Mouse (Mus musculus): ENCODE results near the gene Sbds. TPM values are rescaled to one million over a fixed set of nuclear protein-coding genes. Genes with fewer than 3 reads are reported as not detected.

Sbds gene
- polyA plus RNA-seq (2012; ENCODE audit: insufficient read depth, insufficient read length, low replicate concordance, missing spikeins) = not detected in 2 replicates

DNA sequence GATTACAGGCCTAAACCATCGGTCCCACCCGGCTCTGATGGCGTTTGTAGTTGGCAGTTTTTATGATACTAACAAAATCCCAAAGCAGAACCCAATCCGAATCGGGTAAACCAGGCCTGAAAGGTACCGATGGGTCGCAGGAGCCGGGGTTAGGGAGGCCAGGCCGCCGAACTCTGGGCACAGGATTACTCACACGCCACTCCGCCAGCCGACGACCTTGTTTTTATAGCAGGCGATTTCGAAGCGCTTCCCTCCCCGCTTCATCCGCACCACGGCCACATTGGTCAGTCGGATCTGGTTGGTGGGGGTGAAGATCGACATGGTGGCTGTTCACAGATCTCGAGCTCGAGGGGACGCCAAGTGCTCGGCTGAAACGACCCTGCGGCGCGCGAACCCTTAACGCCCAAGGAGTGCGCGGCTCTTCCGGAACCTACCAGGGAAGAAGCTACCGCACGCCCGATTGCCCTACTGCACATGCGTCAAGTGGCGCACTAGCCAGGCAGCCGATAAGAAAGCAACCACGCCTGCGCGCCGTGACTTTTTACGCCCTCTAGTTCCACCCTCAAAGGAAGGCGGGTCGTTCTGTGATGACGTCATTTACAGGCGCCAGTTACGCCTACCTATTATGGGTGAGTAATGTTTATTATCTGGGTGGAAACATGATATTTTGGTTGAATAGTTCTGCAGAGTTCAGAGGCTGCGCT lies at the start of gene Sbds, which contains the start of gene Tyw1:
Sbds (minus strand) TSS at position 514 of the 704 bp plus-strand sequence.
Tyw1 (plus strand) TSS at position 603 of the 704 bp plus-strand sequence.
- Histone ChIP-seq H3K4me1 (ENCODE audit: control insufficient read depth, insufficient read depth, low read length) (no peaks in the 10 kb centered on the region), H3K4me3 (ENCODE audit: insufficient read depth, low read depth, low read length) (peak within 1 kb of the TSS; percentile 91), H3K27ac (ENCODE audit: insufficient read depth, low read depth, low read length) (peak within 1 kb of the TSS; percentile 85)
- under 1% methylated on average over 52 of the region's 52 CpGs for WGBS
- TF ChIP-seq POLR2A (IDR thresholded peaks at IDR 0.05; ENCODE audit: insufficient read depth, low read depth, low read length) = peak; percentile 71; the same call in 1 of the 2 replicates
- TF ChIP-seq CTCF (IDR thresholded peaks at IDR 0.05; ENCODE audit: insufficient read depth, low read depth, low read length) = no peak; the same call in 1 of the 2 replicates

DNA sequence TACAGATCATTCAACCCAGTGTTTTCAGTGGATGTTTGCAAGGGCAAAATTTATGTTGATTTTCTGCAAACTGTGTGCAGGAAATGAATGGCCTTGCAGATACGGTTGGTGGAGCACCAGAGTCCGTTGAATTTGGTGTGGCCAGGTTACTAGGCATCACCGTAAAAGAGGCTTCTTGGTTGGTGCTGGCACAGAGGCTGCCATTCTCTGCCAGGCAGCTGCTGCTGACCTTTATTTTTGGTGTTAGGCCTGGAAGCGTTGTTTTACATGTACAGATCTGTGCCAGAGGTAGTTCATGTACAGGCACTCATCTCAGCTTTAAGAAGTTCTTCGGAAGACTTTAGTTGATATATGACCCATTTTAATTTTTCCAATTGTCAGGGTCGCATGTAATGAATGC lies 48.3 kb upstream of the Sbds start:
- 88% methylated on average over 6 of the region's 6 CpGs for WGBS
- no peak for TF ChIP-seq CTCF (IDR thresholded peaks at IDR 0.05; ENCODE audit: insufficient read depth, low read depth, low read length)
- no peak for TF ChIP-seq POLR2A (IDR thresholded peaks at IDR 0.05; ENCODE audit: insufficient read depth, low read depth, low read length)
- H3K27ac ChIP-seq (ENCODE audit: insufficient read depth, low read depth, low read length) = no peak overlapping the region
- H3K4me1 ChIP-seq (ENCODE audit: control insufficient read depth, insufficient read depth, low read length) = no peaks in the 10 kb centered on the region
- H3K4me3 ChIP-seq (ENCODE audit: insufficient read depth, low read depth, low read length) = no peak overlapping the region

DNA sequence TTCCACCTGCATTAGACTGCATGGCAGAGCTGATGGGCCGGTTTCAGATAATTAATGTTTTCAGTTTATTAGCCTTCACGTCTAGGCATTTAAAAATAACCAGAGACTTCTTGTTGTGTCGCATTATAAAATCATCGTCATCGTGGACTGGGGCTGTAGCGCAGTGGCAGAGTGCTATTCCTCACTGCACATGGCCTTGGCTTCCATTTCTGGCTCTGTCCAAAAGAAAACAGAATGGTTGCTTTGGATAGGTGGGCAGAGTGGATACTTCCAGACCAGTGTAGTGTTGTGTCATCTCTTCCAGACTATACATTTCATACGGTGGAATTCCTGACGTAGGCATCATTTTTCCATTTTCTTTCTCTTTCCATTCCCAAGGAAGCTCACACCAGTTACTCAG lies 44.2 kb upstream of the Sbds start:
- 79% methylated on average over 8 of the region's 8 CpGs for WGBS
- no peak overlapping the region for H3K4me3 ChIP-seq (ENCODE audit: insufficient read depth, low read depth, low read length)
- no peaks in the 10 kb centered on the region for H3K4me1 ChIP-seq (ENCODE audit: control insufficient read depth, insufficient read depth, low read length)
- TF ChIP-seq CTCF (IDR thresholded peaks at IDR 0.05; ENCODE audit: insufficient read depth, low read depth, low read length) (no peak), POLR2A (IDR thresholded peaks at IDR 0.05; ENCODE audit: insufficient read depth, low read depth, low read length) (no peak)
- no peak overlapping the region for H3K27ac ChIP-seq (ENCODE audit: insufficient read depth, low read depth, low read length)

DNA sequence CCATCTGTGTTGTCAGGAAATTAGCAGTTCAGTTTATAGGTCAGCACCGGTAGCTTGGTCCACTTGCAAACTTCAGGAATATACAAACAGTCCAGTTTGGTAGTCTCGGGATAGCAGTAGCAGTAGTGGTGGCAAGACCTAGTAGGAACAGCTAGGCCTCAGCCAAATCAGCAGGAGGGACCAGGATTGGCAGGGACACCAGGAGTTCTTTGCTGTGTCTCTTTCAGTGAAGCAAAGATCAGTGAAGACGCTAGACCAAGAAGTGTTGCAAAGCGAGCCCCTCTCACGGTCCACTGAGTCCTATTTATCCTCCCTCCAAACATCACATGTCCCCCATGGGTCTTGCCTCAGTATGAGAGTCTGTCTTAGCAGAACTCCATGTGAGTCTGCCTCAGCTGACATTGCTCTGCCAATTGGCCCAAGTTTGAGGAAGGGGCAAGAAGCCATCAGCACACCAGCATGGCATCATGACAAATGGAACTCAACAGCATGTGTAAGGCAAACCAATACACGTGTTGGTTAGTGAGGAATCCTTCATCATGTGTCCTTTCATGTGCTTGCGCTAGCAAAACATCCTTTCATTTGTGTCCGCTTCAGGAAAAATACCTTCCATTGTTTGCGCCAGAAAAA lies 43.6 kb upstream of the Sbds start:
- Histone ChIP-seq H3K4me3 (ENCODE audit: insufficient read depth, low read depth, low read length) (no peak overlapping the region), H3K4me1 (ENCODE audit: control insufficient read depth, insufficient read depth, low read length) (no peaks in the 10 kb centered on the region), H3K27ac (ENCODE audit: insufficient read depth, low read depth, low read length) (no peak overlapping the region)
- 84% methylated on average over 9 of the region's 9 CpGs for WGBS
- TF ChIP-seq POLR2A (IDR thresholded peaks at IDR 0.05; ENCODE audit: insufficient read depth, low read depth, low read length) (no peak), CTCF (IDR thresholded peaks at IDR 0.05; ENCODE audit: insufficient read depth, low read depth, low read length) (no peak)

DNA sequence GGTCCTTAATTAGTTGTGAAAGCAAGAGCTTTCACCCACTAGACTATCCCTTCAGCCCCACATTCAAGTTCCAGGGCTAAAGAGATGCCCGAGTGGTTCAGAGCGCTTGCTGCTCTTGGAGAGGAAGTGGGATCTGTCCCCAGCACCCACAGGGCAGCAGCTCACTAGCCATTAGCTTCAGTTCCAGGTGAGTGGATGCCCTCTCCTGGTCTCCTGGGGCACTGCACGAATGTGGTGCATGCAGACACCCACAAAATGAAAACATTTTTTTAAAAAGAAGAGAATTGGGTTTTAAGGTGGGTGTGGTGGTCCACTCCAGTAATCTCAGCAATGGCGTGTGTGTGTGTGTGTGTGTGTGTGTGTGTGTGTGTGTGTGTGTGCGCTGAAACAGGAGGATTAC lies 40.7 kb upstream of the Sbds start:
- no peak overlapping the region for H3K27ac ChIP-seq (ENCODE audit: insufficient read depth, low read depth, low read length)
- H3K4me3 ChIP-seq (ENCODE audit: insufficient read depth, low read depth, low read length) = no peak overlapping the region
- 83% methylated on average over 5 of the region's 5 CpGs for WGBS
- H3K4me1 ChIP-seq (ENCODE audit: control insufficient read depth, insufficient read depth, low read length) = no peaks in the 10 kb centered on the region
- no peak for TF ChIP-seq CTCF (IDR thresholded peaks at IDR 0.05; ENCODE audit: insufficient read depth, low read depth, low read length)
- TF ChIP-seq POLR2A (IDR thresholded peaks at IDR 0.05; ENCODE audit: insufficient read depth, low read depth, low read length) = no peak

DNA sequence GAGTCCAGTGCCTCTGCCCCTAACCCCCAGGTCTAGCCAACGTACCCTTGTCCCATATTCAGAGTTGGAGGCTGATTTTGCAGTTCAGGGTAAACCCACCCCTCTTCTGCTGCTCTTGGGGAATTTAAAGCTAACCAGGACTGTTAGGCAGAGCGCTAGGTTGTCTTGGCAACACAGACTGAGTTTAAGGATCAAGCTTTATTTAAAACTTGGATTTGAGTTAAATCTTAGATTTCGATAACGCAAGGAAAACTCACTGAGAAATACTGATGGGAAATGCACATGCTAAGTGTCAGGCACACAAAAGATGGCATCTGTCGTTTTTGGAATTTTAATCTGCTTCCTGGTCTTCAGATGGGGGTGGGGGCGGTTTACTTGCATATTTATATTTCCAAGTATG lies 39.3 kb upstream of the Sbds start:
- no peak overlapping the region for H3K27ac ChIP-seq (ENCODE audit: insufficient read depth, low read depth, low read length)
- no peaks in the 10 kb centered on the region for H3K4me1 ChIP-seq (ENCODE audit: control insufficient read depth, insufficient read depth, low read length)
- TF ChIP-seq POLR2A (IDR thresholded peaks at IDR 0.05; ENCODE audit: insufficient read depth, low read depth, low read length) (no peak), CTCF (IDR thresholded peaks at IDR 0.05; ENCODE audit: insufficient read depth, low read depth, low read length) (no peak)
- whole genome bisulfite sequencing = 89% methylated on average over 6 of the region's 6 CpGs
- no peak overlapping the region for H3K4me3 ChIP-seq (ENCODE audit: insufficient read depth, low read depth, low read length)

DNA sequence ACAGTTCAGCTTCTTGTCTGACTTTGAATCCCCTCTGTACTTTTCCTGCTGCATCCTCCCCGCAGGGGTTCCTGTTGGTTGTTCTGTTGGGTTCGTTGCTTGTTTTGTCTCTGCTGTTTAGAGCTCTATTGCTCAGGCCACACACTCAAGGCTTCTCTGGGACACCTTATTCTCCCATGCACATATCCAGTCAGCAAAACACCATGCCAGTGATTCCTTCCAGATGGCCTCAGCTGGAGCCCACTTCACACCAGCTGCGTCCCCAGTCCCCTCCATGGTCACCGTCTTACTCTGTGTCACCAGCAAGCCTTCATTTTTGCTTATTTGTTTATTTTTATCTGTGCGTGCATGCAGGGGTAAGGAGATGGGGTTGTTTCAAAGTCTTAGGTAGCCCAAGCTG lies 38.6 kb upstream of the Sbds start:
- Histone ChIP-seq H3K27ac (ENCODE audit: insufficient read depth, low read depth, low read length) (no peak overlapping the region), H3K4me1 (ENCODE audit: control insufficient read depth, insufficient read depth, low read length) (no peaks in the 10 kb centered on the region), H3K4me3 (ENCODE audit: insufficient read depth, low read depth, low read length) (no peak overlapping the region)
- WGBS = 77% methylated on average over 5 of the region's 5 CpGs
- TF ChIP-seq CTCF (IDR thresholded peaks at IDR 0.05; ENCODE audit: insufficient read depth, low read depth, low read length) = no peak
- no peak for TF ChIP-seq POLR2A (IDR thresholded peaks at IDR 0.05; ENCODE audit: insufficient read depth, low read depth, low read length)

DNA sequence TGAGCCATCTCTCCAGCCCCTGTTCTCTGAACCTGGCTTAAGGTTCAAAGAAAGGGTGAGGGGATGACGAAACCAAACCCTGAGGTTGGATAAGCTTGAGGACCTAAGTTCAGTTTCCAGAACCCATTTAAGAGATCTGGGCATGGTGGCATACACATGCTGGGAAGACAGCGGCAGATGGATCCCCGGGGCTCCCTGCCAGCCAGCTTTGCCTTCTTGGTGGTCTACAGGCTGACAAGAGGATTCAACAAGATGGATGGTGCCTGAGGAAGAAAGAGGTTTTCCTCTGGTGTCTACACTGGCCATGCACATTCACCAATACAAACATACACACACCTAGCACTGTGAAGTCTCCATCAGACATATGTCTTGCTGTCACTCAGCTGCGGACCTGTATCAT lies 37.6 kb upstream of the Sbds start:
- WGBS = 93% methylated on average over 4 of the region's 4 CpGs
- Histone ChIP-seq H3K4me3 (ENCODE audit: insufficient read depth, low read depth, low read length) (no peak overlapping the region), H3K27ac (ENCODE audit: insufficient read depth, low read depth, low read length) (no peak overlapping the region), H3K4me1 (ENCODE audit: control insufficient read depth, insufficient read depth, low read length) (no peaks in the 10 kb centered on the region)
- TF ChIP-seq POLR2A (IDR thresholded peaks at IDR 0.05; ENCODE audit: insufficient read depth, low read depth, low read length) (no peak), CTCF (IDR thresholded peaks at IDR 0.05; ENCODE audit: insufficient read depth, low read depth, low read length) (no peak)

DNA sequence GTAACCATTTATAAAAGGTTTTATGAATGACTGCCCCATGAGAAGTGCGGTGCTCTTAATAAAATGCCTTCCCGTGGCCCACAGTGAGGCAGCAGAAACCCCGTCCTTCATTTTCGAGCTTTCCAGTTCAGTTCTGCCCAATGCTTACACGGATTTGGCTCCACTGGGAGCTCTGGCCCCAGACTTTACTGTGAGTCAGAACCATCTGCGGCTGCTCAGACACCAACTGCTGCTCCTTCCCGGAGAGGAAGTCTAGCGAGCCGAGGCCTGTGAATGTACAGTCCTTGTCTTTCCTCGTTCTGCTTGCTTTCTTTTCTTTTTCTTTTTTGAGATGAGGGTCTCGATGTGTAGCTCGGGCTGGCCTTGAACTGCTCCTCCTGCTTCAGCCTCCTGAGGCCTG lies 35.4 kb upstream of the Sbds start:
- 92% methylated on average over 12 of the region's 12 CpGs for WGBS
- no peak overlapping the region for H3K4me3 ChIP-seq (ENCODE audit: insufficient read depth, low read depth, low read length)
- TF ChIP-seq POLR2A (IDR thresholded peaks at IDR 0.05; ENCODE audit: insufficient read depth, low read depth, low read length) (no peak), CTCF (IDR thresholded peaks at IDR 0.05; ENCODE audit: insufficient read depth, low read depth, low read length) (no peak)
- no peak overlapping the region for H3K27ac ChIP-seq (ENCODE audit: insufficient read depth, low read depth, low read length)
- H3K4me1 ChIP-seq (ENCODE audit: control insufficient read depth, insufficient read depth, low read length) = no peaks in the 10 kb centered on the region

Measured in olfactory bulb, adult 2 months (tissue).